Mouse (Mus musculus) heart, postnatal 36 days (tissue): ENCODE measurements around the gene Hoxa10. TPM values are rescaled to one million over a fixed set of nuclear protein-coding genes. Genes with fewer than 3 reads are reported as not detected.

Experiments
- DNase-seq, 2 experiments: peaks; one replicate each; pipeline ENCODE4 v3.0.0; 2021 to 2022
- intact Hi-C: fragments of 180-260 bp; cut with DNase I; formaldehyde crosslinking; loops from one replicate; pipeline ENCODE4 v1.15.1; 2025
- total RNA-seq, 2 experiments: library from RNA; stranded (reverse); gene quantifications; 2 replicates each; pipeline ENCODE4 v1.2.3; 2021

The Hoxa10 gene
- total RNA-seq, 2 experiments from 2014 or later = not detected

- DNase-seq = no peak
- intact Hi-C loops = loop anchor here (5.0 kb wide), 1 partner anchor 1056 kb away; no protein-coding TSS in a partner anchor
Observed at GRCm38 (mm10) chr6:52233546-52234427, 6.9 kb downstream of the Hoxa10 start.

- intact Hi-C loops = loop anchor here (5.0 kb wide), 1 partner anchor 1056 kb away; no protein-coding TSS in a partner anchor
- no peak for DNase-seq
Observed at GRCm38 (mm10) chr6:52232984-52233545, 7.6 kb downstream of the Hoxa10 start.

- no peak for DNase-seq
- intact Hi-C loops = loop anchor here (5.0 kb wide), 1 partner anchor 1055 kb away; no protein-coding TSS in a partner anchor
Observed at GRCm38 (mm10) chr6:52232568-52232965, 8.1 kb downstream of the Hoxa10 start.

- DNase-seq = no peak
- intact Hi-C loops = loop anchor here (5.0 kb wide), 1 partner anchor 1055 kb away; no protein-coding TSS in a partner anchor
Observed at GRCm38 (mm10) chr6:52231885-52232567, 8.6 kb downstream of the Hoxa10 start.

- intact Hi-C loops = loop anchor here (5.0 kb wide), 1 partner anchor 1053 kb away; no protein-coding TSS in a partner anchor
- DNase-seq = no peak
Observed at GRCm38 (mm10) chr6:52230516-52231165, 10.0 kb downstream of the Hoxa10 start, which contains the start of gene Hoxa9. Gene Hoxa9 (minus strand): TSS chr6:52231089.

- DNase-seq = no peak
- intact Hi-C loops = loop anchor here (5.0 kb wide), 1 partner anchor 1052 kb away; no protein-coding TSS in a partner anchor
Observed at GRCm38 (mm10) chr6:52229558-52230416, 10.9 kb downstream of the Hoxa10 start.

GRCm38 (mm10) chr6:52228475-52229465 is 11.9 kb downstream of the Hoxa10 start:
- intact Hi-C loops = no loop called here

GRCm38 (mm10) chr6:52227470-52228222 is 13.0 kb downstream of the Hoxa10 start:
- no peak for DNase-seq
- intact Hi-C loops = no loop called here

More at GRCm38 (mm10) chr6:52228475-52229465, 11.9 kb downstream of the Hoxa10 start:
- no peak for DNase-seq

- intact Hi-C loops = no loop called here
- DNase-seq = no peak
Observed at GRCm38 (mm10) chr6:52226569-52227257, 13.9 kb downstream of the Hoxa10 start.

- intact Hi-C loops = no loop called here
- no peak for DNase-seq
Observed at GRCm38 (mm10) chr6:52225612-52226568, 14.8 kb downstream of the Hoxa10 start.

GRCm38 (mm10) chr6:52224895-52225611 is 15.6 kb downstream of the Hoxa10 start:
- intact Hi-C loops = loop anchor here (5.0 kb wide), 1 partner anchor 353 kb away; no protein-coding TSS in a partner anchor
- DNase-seq = no peak

GRCm38 (mm10) chr6:52223939-52224760 is 16.5 kb downstream of the Hoxa10 start:
- DNase-seq = no peak
- intact Hi-C loops = loop anchor here (5.0 kb wide), 1 partner anchor 352 kb away; no protein-coding TSS in a partner anchor

- no peak for DNase-seq
- intact Hi-C loops = loop anchor here (5.0 kb wide), 1 partner anchor 350 kb away; no protein-coding TSS in a partner anchor
Observed at GRCm38 (mm10) chr6:52222729-52223128, 17.9 kb downstream of the Hoxa10 start.
